ENCODE assay signal across 8 mouse cellular contexts in the genomic region with DNA sequence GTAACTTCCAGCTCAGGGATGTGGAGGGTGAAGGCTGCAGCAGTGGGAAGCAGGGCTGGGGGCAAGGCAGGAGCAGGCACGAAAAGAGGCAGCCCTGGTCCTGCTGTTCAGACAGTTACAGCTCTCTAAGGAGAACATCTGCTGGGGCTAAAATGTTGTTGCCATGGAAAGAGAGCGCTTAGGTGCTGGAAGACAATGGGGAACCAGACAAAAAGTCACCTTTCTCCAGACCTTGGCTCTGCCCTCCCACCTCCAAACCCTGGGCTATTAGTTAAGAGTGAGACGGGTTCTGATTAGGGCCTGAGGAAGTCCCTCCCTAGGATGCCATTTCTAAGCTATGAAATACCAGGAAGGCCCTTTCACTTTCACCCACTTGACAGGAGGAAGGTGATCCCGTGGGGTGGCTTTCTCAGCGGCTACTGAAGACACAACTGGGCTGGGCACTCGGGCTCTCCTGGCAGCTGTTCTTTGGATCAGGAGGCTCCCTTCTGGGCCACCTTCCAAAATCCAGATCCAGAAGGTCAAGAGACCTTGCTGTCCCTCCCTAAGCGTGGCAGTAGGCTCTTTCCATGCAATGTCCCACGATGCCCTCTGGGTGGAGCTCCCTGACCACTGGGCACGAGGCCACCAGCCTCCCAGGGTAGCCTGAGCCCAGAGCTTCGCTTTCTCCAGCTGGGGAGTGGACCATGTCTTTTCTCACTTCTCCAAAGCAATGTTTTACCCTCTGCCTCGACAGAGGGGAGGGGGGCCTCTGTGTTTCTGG. TPM values are rescaled to one million over a fixed set of nuclear protein-coding genes. Genes with fewer than 3 reads are reported as not detected.
DNase-seq lines count a peak whose midpoint lies in the region; ATAC-seq and TF ChIP-seq lines count a peak whose summit lies in the region.

No protein-coding gene starts in this region.

- no peak overlapping the region for H3K9ac ChIP-seq in hindbrain, embryonic 11.5 days (ENCODE audit: low read depth, low read length)

- WGBS in cerebellum, adult 2 months, result 11% methylated on average over 11 of the region's 11 CpGs
- WGBS in hindbrain, embryonic 11.5 days, result 20% methylated on average over 11 of the region's 11 CpGs
- WGBS in macrophage (ENCODE audit: missing documents), result 17% methylated on average over 11 of the region's 11 CpGs

- no peak overlapping the region for H3K4me2 ChIP-seq in hindbrain, embryonic 11.5 days (replicated peaks; ENCODE audit: low read depth, low read length)

- H3K36me3 ChIP-seq in hindbrain, embryonic 11.5 days (ENCODE audit: control insufficient read depth, insufficient read depth, low read length), result peaks cover 20% of the 10 kb centered on the region
- H3K36me3 ChIP-seq in macrophage (ENCODE audit: inconsistent target), result peaks cover 36% of the 10 kb centered on the region

- H3K27me3 ChIP-seq in cerebellum, adult 2 months (ENCODE audit: control insufficient read depth, insufficient read depth, low read length), result no peaks in the 10 kb centered on the region
- no peaks in the 10 kb centered on the region for H3K27me3 ChIP-seq in hindbrain, embryonic 11.5 days (ENCODE audit: control insufficient read depth, insufficient read depth, low read length)

- ATAC-seq in hindbrain, embryonic 11.5 days (ENCODE audit: low FRiP score), result no peak

- no peak overlapping the region for H3K4me3 ChIP-seq in cerebellum, adult 2 months (replicated peaks; ENCODE audit: insufficient read depth, low read depth, low read length)
- no peak overlapping the region for H3K4me3 ChIP-seq in hindbrain, embryonic 11.5 days (ENCODE audit: low read depth, low read length)
- no peak overlapping the region; the same call in 1 of the 2 replicates for H3K4me3 ChIP-seq in macrophage (ENCODE audit: inconsistent target)

- no peaks in the 10 kb centered on the region for H3K4me1 ChIP-seq in cerebellum, adult 2 months (ENCODE audit: control insufficient read depth, insufficient read depth, low read length)
- no peaks in the 10 kb centered on the region for H3K4me1 ChIP-seq in hindbrain, embryonic 11.5 days (replicated peaks; ENCODE audit: control insufficient read depth, insufficient read depth, low read length)

- no peaks in the 10 kb centered on the region for H3K9me3 ChIP-seq in hindbrain, embryonic 11.5 days (ENCODE audit: control insufficient read depth, low read length)

- no peak for TF ChIP-seq POLR2A in cerebellum, adult 2 months (IDR thresholded peaks at IDR 0.05; ENCODE audit: borderline replicate concordance, insufficient read depth, low read length)

- peak; percentile 92 for TF ChIP-seq CTCF in cerebellum, adult 2 months (IDR thresholded peaks at IDR 0.05; ENCODE audit: borderline replicate concordance, insufficient read depth, low read depth, low read length)

- DNase-seq in left cerebral cortex, adult 18-20 months (ENCODE audit: low spot score in 2 of 2), result peak; percentile 58 to 67
- no peak for DNase-seq in left cerebral cortex, adult 8-10 months (ENCODE audit: low spot score in 2 of 2)
- DNase-seq in cerebellum, adult 2 months, result peak; percentile 72 to 77
- DNase-seq in frontal cortex, postnatal 10 days (ENCODE audit: low spot score in 2 of 2), result peak; percentile 49 to 70
- DNase-seq in hindbrain, embryonic 11.5 days (ENCODE audit: low spot score), result peak; percentile 68
- DNase-seq in layer of hippocampus, postnatal 36 days, result peak; percentile 53 to 62
- DNase-seq in right cerebral cortex, postnatal 4 days, result peak; percentile 66

- no peak overlapping the region for H3K27ac ChIP-seq in cerebellum, adult 2 months (ENCODE audit: insufficient read depth, low read length)
- H3K27ac ChIP-seq in hindbrain, embryonic 11.5 days (ENCODE audit: low read depth, low read length), result no peak overlapping the region
- H3K27ac ChIP-seq in macrophage, result peak overlapping the region; percentile 48

- no peaks in the 10 kb centered on the region for H3K79me2 ChIP-seq in macrophage (ENCODE audit: inconsistent target)

RNA-seq across cellular contexts. Expression of gene Ube2q1, which starts 11.8 kb away (rescaled TPM):
- 10 to 100 TPM; 86.0 to 90.3 TPM for total RNA-seq in left cerebral cortex, adult 18-20 months (2021)
- total RNA-seq in left cerebral cortex, adult 8-10 months (2022), result 10 to 100 TPM; 78.4 to 83.7 (median 83.2) TPM
- polyA plus RNA-seq in cerebellum, adult 2 months (2012; rRNA removed), result 52.7 and 55.7 TPM in 2 replicates
- polyA plus RNA-seq in hindbrain, embryonic 11.5 days (2014; fragmentation: Nextera tagmentation; extraction: Ambion mirVana), result 21.9 and 24.9 TPM in 2 replicates
- total RNA-seq in layer of hippocampus, postnatal 36 days (2021), result 10 to 100 TPM; 92.1 to 96.4 TPM
- 100 to 1,000 TPM in 10 of 26 experiments, 10 to 100 TPM in 16; 35.4 to 137 (median 77.0) TPM for total RNA-seq in macrophage (2018; cell fraction: chromatin; rRNA removed)
- 100 to 1,000 TPM in 20 of 26 experiments, 10 to 100 TPM in 6; 75.1 to 133 (median 110) TPM for total RNA-seq in macrophage (2018; cell fraction: cytosol; rRNA removed)
- total RNA-seq in macrophage (2018; cell fraction: nucleus; rRNA removed), result 100 to 1,000 TPM in 7 of 26 experiments, 10 to 100 TPM in 19; 44.7 to 139 (median 80.3) TPM
- 104 to 201 TPM (median 119 TPM) in 3 replicates for polyA plus RNA-seq in macrophage (2018)

RNA-seq across cellular contexts. Expression of gene Chrnb2, which starts 20.7 kb away (rescaled TPM):
- total RNA-seq in left cerebral cortex, adult 18-20 months (2021), result 10 to 100 TPM; 28.6 to 30.0 TPM
- 10 to 100 TPM; 28.9 to 31.9 (median 30.8) TPM for total RNA-seq in left cerebral cortex, adult 8-10 months (2022)
- 46.2 and 51.4 TPM in 2 replicates for polyA plus RNA-seq in cerebellum, adult 2 months (2012; rRNA removed)
- polyA plus RNA-seq in hindbrain, embryonic 11.5 days (2014; fragmentation: Nextera tagmentation; extraction: Ambion mirVana), result 12.0 and 17.7 TPM in 2 replicates
- 10 to 100 TPM; 29.6 to 30.2 TPM for total RNA-seq in layer of hippocampus, postnatal 36 days (2021)
- 1 to 10 TPM in 13 of 26 experiments, under 1 TPM in 13; 0.29 to 1.7 (median 1.00) TPM for total RNA-seq in macrophage (2018; cell fraction: chromatin; rRNA removed)
- total RNA-seq in macrophage (2018; cell fraction: cytosol; rRNA removed), result under 1 TPM; 0.14 to 0.55 (median 0.27) TPM
- 1 to 10 TPM in 10 of 26 experiments, under 1 TPM in 16; 0.15 to 1.4 (median 0.89) TPM for total RNA-seq in macrophage (2018; cell fraction: nucleus; rRNA removed)
- 0.20 to 0.30 TPM (median 0.26 TPM) in 3 replicates for polyA plus RNA-seq in macrophage (2018)

RNA-seq across cellular contexts. Expression of gene She, which starts 46.0 kb away (rescaled TPM):
- total RNA-seq in left cerebral cortex, adult 18-20 months (2021), result 1 to 10 TPM; 3.0 to 3.8 TPM
- 1 to 10 TPM; 2.7 to 3.7 (median 3.4) TPM for total RNA-seq in left cerebral cortex, adult 8-10 months (2022)
- polyA plus RNA-seq in cerebellum, adult 2 months (2012; rRNA removed), result 1.7 and 1.9 TPM in 2 replicates
- polyA plus RNA-seq in hindbrain, embryonic 11.5 days (2014; fragmentation: Nextera tagmentation; extraction: Ambion mirVana), result 2.2 TPM in 2 replicates
- 1 to 10 TPM; 2.4 to 2.9 TPM for total RNA-seq in layer of hippocampus, postnatal 36 days (2021)
- total RNA-seq in macrophage (2018; cell fraction: chromatin; rRNA removed), result not detected
- total RNA-seq in macrophage (2018; cell fraction: cytosol; rRNA removed), result under 1 TPM in 8 of 26 experiments, not detected in 18; 0.03 to 0.05 (median 0.05) TPM
- not detected for total RNA-seq in macrophage (2018; cell fraction: nucleus; rRNA removed)
- not detected in 3 replicates for polyA plus RNA-seq in macrophage (2018)

Comparison
In these comparisons a context has a peak if more than half of its experiments do, and no peak if none do; other contexts are left out.
1. DNase-seq: peak in left cerebral cortex, adult 18-20 months (2 of 2), cerebellum, adult 2 months (2 of 2), frontal cortex, postnatal 10 days (2 of 2), hindbrain, embryonic 11.5 days (single experiment), layer of hippocampus, postnatal 36 days (2 of 2) and right cerebral cortex, postnatal 4 days (single experiment); none in left cerebral cortex, adult 8-10 months (0 of 2).